Mouse (Mus musculus) ovary, postnatal 14 days (tissue): ENCODE data around the gene 4930524J08Rik.

Experiments used
- DNase-seq: peaks from one replicate; pipeline ENCODE4 v3.0.0; 2022; ENCODE audit warnings: low spot score

4930524J08Rik gene

DNA sequence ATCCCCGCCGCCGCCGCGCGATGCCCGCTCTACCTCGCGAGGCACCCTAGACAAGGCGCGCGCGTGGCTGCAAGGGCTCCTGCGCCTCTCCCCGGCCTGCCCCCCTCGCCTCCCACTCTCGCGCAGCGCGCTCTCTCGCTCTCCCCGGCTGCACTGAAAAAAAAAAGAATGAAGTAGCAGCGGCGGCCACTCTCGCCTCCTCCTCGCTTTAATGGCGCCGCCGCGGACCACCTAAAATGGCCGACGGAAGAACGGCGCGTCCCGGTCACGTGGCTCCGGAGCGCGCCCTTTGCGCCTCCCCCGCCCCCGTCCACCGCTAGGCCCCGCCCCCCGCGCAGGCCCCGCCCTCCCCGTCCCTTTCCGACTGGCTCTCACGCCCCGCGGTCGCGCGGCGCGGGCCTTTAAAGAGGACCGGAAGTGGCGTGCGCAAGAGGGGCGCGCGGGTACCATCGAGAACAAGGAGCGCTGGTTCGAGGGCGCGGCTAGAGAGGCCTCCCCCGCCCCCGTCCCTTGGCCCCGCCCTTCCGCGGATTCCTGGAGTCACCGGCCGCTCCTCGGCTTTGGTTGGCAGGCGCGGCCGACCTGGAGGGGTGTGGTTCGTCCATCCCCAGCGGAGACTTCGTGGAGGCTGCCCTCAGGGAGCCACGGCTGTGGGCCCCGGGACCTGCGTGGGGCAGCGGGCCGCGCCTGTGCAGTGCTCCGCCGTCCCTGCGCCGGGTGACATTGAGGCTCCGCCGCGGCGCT lies at the start of gene 4930524J08Rik, which contains the start of gene Hnrnpd:
Gene 4930524J08Rik, plus strand, starts transcription at position 363 of the 744 bp plus-strand sequence.
Gene Hnrnpd, minus strand, starts transcription at position 240 of the 744 bp plus-strand sequence.
- peak; percentile 80 for DNase-seq

DNA sequence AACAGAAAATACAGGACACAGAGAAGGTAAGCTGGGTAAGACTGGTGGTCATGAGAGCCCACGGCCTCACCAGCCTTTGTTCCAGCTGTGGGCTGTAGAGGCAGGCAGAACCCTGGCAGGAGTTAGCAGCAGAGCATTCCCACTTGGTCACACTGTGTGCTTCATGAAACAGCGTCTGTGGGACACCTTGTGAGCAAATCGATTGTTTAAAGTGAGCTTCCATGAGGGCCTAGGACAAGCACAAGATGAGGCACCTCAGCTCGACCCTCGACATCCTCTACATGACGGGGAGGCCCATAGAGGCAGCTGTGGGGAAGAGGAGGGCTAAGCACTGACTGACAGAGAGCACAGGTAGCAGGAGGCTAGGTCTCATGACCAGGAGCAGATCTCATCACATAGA lies 47.0 kb upstream of the 4930524J08Rik start:
- no peak for DNase-seq

DNA sequence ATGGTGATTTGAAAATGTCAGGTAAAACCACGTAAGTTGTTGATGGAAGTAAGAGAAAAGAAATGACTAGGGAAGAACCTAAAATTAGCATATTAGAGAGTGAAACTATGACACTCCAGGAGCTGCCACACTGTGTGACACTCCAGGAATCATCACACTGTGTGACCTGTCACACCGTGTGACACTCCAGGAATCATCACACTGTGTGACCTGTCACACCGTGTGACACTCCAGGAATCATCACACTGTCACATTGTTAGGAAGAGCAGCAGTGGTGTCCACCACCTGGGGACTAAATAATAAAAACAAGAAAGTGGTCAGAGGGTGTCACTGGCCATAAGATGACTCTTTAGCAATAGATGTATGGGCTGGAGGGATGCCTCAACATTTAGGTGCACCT lies 39.4 kb upstream of the 4930524J08Rik start:
- DNase-seq = no peak

DNA sequence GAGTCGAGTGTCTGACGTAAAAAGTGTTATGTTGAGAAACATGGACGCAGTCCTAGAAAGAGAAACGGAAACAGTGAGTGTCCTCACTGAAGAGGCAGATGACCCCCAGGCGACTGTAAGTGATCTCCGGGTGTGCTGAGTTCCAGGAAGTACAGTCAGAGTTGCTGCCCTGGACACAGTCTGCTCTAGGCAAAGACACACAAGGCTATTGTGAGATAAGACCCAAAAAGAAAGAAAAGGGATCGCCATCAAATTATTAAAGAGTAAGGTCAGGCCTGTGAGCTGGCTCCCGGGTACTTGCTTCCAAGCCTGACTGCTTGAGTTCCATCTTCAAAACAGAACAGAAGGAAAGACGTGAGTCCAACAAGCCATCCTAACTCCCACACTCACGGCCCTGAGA lies 37.6 kb upstream of the 4930524J08Rik start:
- no peak for DNase-seq

DNA sequence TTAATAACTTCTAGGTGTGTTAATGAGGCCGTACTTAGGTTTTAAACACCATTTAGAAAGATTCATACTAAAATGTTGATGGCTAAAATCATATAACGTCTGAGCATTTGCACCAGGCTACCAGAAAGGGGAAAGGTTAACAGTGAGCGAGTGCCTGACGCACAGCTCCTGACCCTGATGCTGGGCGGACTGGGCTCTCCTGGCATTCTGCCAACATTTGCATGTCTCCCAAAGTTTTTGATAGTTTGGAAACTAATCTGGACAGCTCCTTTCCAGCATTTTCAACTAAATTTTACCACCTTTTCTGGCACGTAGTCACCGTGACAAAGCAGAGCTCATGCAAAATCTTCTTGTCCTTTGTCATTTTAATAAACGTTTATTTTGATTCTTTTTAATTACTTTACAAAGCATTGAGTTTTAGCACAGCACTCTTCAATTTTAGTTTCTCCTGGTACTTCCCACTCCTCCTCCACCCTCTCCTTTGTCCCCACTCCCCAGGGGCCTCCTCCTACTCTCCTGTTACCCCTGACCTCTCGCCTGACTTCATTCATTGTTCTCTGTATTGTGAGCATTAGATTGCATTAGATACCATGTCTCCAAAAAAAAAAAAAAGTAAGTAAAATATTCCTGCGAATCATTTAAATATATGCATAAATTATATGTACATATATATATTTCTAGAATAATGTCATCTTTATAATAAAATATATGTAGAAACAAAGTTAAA lies 36.9 kb upstream of the 4930524J08Rik start:
- DNase-seq = no peak

GRCm38 (mm10) chr5:99952513-99952912 lies 26.3 kb upstream of the 4930524J08Rik start:
- no peak for DNase-seq

DNA sequence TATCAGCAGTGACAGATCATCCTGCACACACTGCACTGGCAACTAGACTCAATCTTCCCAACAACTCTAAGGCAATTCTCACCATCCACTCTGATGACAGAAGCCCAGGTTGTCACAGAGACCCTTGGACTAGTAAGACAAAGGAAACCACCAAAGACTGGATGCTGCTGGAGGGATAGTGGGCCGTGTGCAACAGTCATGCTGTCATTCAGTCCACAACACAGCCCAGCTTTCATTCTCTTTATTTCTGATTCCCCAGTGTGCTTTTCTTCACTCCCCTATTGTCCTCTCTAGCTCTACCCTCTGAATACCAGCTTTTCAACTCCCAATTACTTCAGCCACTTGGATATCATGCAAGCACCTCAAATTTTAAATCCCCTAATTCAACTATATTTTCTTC lies 25.0 kb upstream of the 4930524J08Rik start:
- DNase-seq = no peak

GRCm38 (mm10) chr5:99958666-99959065 lies 20.2 kb upstream of the 4930524J08Rik start:
- DNase-seq = no peak

DNA sequence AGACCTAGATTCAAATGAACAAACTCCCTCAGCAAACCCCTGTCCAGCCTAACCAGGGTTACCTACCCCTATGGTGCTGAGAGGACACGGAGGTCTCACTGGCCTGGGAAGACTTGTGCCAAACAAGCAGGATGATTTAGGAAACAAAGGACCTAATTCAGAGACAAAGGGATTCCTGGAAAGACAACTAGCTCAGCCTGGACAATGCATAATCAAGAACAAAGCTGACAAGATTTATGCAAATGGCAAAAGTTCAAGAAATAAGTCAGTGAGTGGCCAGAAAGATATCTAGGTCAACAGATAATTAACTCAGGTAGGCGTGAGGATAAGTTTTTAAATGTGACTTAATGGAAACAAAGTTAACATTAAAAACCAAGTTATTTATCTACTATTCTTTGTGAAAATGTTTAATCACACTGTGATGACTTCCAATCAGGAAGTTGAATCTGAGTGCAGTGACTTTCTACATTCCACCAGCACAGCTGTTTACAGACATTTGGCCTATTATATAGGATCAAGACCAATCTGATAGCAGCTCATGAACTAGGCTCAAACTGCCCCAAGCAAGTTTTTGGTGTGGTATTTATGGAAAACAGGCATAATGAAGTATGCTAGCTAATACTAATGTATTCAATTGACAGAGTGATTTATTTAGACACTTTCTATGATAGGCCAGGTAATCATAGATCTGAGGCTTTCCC lies 19.5 kb upstream of the 4930524J08Rik start:
- no peak for DNase-seq

DNA sequence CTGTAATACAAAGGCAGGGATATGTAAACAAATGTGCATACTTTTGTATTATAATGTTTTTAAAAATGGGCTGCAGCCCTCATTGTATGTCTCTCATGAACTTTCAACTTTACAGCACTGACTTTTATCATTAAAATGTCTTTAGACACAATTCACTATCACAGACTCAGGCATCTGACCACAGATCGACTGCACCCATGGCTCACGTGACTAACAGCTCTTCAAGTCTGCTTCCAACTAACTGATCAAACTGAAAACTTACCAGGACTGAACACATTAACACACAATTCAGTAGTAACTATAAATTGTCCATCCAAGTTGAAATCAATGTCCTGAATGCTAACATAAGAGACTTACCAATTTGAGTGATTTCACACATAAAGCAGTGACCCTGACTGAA lies 18.9 kb upstream of the 4930524J08Rik start:
- DNase-seq = no peak

DNA sequence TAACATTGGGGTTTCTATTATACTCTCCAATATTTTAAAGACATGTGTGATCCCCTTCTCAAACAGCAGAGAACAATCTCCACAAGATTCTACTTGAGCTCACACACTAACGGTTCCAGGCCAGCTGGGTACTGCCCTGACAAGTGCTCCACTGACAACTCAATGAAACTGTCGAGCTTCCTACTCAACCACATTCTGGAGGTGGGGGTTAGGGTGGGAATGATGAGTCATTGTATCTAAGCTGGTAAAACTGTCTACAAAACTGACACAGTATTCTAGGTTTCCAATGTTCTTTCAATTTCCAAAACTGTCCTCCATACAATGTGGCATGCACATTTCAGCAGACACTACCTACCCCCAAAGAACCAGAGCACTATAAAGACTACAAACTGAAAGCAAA lies 4.9 kb upstream of the 4930524J08Rik start:
- DNase-seq = no peak

GRCm38 (mm10) chr5:99975061-99975460 lies 3.8 kb upstream of the 4930524J08Rik start:
- DNase-seq = no peak

DNA sequence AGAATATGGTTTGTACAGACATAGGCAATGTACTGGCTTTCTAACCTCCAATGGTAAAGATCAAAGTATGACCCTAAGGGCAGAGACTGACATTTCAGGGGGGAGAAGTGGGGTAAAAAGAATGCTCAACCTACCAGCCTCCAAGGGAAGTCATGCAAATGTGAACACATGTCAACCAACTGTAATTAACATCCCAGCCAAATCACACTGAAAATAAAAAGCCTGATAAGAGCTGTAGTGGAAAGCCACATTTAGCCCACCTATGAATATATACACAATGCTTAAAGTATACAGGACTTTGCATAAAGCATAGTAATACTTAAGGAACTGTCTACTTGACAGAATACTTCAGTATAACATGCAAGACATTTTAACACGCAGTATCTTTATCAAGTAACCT lies 3.1 kb upstream of the 4930524J08Rik start:
- no peak for DNase-seq

- DNase-seq = no peak
These were observed 2.4 kb upstream of the 4930524J08Rik start for GRCm38 (mm10) chr5:99976334-99976955.

DNA sequence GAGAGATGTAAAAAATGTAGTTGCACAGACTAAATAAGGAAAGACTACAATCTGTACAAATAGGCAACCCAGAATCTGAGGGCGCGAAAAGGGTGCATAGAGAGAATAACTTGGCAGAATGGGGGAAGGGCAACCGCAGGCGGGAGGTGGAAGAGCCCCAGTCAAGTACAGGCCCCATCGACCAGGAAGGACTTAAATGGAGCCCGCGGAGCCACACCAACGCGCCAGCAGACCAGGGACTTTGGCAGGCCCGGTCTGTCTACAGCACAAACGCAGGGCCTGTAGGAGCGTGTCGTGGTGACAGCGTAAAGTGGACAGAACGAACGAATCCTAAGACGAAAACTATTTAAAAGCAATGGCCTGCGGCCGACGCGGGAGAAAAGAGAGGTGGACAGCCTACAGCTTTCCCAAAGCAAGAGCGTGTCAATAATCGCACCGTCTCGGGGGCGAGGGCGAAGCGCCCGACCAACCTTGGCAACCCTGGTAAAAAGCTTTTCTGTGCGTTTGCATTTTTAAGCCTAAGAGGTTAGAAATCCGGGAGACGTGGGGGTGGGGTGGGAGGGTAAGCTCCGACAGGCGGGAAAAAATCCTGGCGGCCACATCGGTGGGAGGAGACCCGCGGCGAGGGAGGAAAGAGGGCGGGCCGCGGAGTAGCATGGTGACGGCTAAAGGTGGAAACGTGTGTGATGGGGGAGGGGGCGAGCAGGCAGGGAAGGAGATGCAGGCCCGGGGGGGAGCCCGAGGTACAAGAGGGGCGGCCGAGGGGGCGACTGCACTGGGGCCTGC lies 1.2 kb upstream of the 4930524J08Rik start:
- DNase-seq = peak; percentile 62

DNA sequence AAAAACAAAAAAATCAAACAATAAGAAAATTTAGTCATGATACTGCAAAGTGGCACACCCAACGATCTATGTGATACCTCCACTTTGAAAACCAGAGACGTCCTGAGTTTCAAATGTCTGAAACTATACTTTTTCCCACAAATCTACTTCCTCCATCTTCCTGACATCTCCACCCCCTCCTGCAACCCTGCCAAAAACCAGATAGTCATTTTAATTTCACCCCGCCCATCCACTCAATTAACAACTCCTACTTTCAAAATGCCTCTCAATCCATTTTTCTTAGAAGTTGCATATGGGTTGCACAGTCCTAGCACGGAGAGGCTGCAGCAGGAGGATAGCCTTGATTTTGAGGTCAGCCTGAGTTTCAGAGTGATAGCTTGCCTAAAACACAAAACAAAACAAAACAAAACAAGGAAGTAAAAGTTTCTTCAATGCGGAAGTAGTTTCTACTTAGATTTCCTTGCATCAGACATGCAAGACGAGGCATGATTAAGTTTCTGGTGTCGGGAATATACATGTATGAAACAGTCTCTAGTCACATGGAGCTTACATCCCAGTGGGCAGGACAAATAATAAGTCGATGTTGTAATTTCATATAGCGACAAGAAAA lies 4.7 kb downstream of the 4930524J08Rik start:
- DNase-seq = no peak

DNA sequence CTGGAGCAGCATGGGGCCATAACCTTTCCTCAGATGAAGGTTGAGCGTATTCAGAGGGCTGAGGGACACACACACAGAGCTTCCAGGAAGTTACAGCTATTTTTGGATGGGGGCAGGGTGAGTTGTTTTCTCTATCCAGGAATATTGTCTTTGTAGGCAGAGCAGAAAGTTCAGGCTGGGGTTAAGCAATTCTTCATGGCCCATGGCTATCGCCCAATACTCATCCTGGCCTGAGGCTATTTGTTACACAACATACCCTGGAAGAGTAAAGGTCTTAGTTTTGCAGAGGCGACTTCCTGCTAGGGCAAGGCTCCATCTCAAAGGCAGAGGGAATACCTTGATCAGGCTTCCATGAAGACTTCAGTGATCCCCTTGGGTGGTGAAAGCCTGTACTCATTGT lies 15.3 kb downstream of the 4930524J08Rik start:
- no peak for DNase-seq

- DNase-seq = no peak
These were observed 15.8 kb downstream of the 4930524J08Rik start for GRCm38 (mm10) chr5:99994680-99995079.

GRCm38 (mm10) chr5:100000048-100000447 lies 21.2 kb downstream of the 4930524J08Rik start:
- DNase-seq = no peak

DNA sequence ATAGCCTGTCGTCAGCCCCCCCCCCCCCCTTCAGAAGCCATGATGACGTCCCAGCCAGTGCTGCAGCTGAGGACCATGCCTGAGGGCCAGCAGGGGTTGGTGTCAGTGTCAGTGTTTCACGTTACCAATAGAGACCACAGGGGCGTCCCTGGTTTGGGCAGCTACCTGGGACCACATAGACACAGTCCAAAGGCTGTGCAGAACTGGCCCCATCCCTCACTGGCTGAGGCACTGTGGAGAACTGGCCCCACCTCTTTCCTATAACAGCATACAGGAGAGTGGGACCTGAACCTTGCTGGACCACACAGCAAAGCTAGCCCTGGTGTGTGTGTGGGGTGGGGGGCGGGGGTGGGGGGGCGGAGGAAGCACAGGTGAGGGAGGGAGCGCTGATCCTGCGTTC lies 21.6 kb downstream of the 4930524J08Rik start:
- no peak for DNase-seq

- no peak for DNase-seq
These were observed 25.0 kb downstream of the 4930524J08Rik start for GRCm38 (mm10) chr5:100003895-100004294.
